Mouse (Mus musculus) brain, embryonic 14.5 days (tissue): ENCODE measurements around the gene Shld2.

ENCODE experiments used
- CTCF ChIP-seq: fragments of 200-500 bp; IDR thresholded peaks from 2 replicates; pipeline ENCODE4 v1.5.1; 2012; ENCODE audit warnings: inconsistent platforms, mild to moderate bottlenecking, moderate library complexity, borderline replicate concordance; ENCODE audit not compliant: insufficient read depth, insufficient read length; ENCODE audit errors: extremely low read depth
- POLR2A ChIP-seq: fragments of 200-500 bp; IDR thresholded peaks from 2 replicates; pipeline ENCODE4 v1.6.1; 2012; ENCODE audit warnings: mild to moderate bottlenecking, inconsistent platforms, borderline replicate concordance; ENCODE audit not compliant: poor library complexity, insufficient read depth, insufficient read length, severe bottlenecking; ENCODE audit errors: extremely low read depth

- TF ChIP-seq POLR2A (no peak), CTCF (no peak)
Measured at GRCm38 (mm10) chr14:34215451-34216127, 94.7 kb downstream of the Shld2 start.
